Mouse (Mus musculus): ENCODE data around the gene A830018L16Rik. TPM values are rescaled to one million over a fixed set of nuclear protein-coding genes. Genes with fewer than 3 reads are reported as not detected.

Gene A830018L16Rik
- 6.2 and 10.4 TPM in 2 replicates for polyA plus RNA-seq (2015; fragmentation: Nextera tagmentation; extraction: Ambion mirVana)

DNA sequence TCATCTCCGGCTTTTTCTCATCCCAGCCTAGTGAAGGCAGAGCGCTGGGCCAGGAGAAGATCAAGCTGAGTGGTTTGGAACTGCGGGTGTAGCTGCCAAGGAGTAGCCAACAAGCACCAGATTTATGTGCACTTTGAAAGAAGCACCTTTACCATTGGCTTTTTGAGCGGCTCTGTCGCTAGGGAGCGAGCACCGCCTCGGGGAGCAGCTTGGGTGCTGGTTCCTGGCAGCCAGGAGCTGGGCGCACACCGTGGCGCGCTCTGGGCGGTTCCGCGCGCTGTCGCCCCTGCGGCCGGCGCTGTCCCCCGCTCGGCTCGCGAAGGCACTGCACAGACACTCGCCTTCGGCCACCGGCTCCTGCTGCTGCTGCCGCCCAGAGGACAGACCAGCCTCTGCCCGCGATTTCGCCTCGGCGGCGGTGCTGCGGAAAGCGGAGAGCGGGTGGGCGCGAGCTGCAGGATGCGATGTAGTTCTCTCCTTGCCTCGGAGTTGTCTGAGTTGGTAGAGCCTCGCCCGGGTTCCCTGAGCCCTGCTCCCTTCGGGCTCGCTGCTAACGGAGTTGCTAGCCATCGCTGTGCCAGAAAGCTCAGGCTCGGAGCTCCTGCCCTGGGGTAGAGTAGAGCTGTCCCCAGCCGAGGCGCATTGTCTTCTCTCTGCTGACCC, at the start of gene A830018L16Rik:
Gene A830018L16Rik, plus strand, starts transcription at position 212 of the 663 bp plus-strand sequence.
- Histone ChIP-seq H3K36me3 (no peaks in the 10 kb centered on the region), H3K4me3 (peak within 1 kb of the TSS; percentile 50), H3K4me2 (peak within 1 kb of the TSS; percentile 76), H3K4me1 (replicated peaks) (peaks cover 15% of the 10 kb centered on the region), H3K27me3 (peaks cover 14% of the 10 kb centered on the region), H3K9me3 (no peaks in the 10 kb centered on the region), H3K9ac (peak within 1 kb of the TSS; percentile 75), H3K27ac (replicated peaks) (peak within 1 kb of the TSS; percentile 61)
- peak; percentile 99 for ATAC-seq (ENCODE audit: low read depth)
- WGBS, result 1% methylated on average over 50 of the region's 50 CpGs

DNA sequence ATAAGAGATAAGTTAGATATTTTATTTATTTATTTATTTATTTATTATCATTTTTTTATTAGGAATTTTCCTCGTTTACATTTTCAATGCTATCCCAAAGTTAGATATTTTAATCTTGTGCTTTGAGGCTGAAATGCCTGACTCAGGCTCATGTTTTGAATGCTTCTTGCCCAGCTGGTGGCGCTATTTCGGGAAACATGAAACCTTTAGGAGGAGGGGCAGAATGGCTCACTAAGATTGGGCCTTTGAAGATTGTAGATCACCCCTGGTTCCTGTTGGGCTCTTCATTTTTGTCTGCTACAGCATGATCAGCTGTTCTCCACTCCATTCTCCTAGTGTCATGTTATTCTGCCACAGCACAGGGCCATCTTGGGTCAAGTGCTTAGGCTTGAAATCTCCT, 28.1 kb upstream of the A830018L16Rik start:
- no peaks in the 10 kb centered on the region for H3K4me1 ChIP-seq (replicated peaks)
- no peaks in the 10 kb centered on the region for H3K36me3 ChIP-seq
- H3K4me3 ChIP-seq, result no peak overlapping the region
- no peak overlapping the region for H3K4me2 ChIP-seq
- no peaks in the 10 kb centered on the region for H3K9me3 ChIP-seq
- H3K27me3 ChIP-seq, result no peaks in the 10 kb centered on the region
- no peak overlapping the region for H3K9ac ChIP-seq
- no peak overlapping the region for H3K27ac ChIP-seq (replicated peaks)
- 67% methylated on average over 3 of the region's 3 CpGs for WGBS
- ATAC-seq (ENCODE audit: low read depth), result no peak

DNA sequence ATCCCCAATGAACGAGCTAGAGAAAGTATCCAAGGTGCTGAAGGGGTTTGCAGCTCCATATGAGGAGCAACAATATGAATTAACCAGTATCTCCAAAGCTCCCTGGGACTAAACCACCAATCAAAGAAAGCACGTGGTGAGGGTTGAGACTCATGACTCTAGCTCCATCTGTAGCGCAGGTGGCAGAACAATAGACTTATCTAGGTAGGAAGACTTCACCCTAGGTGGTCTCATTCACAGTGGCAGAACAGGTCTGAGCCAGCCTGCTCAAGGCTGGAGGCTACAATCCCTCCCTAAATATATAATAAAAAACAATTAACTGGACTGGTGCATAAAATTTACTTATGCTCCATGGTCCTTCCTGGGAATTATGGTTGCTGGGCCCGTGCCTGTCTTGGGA, 18.5 kb upstream of the A830018L16Rik start:
- 59% methylated on average over 4 of the region's 4 CpGs for WGBS
- ATAC-seq (ENCODE audit: low read depth), result no peak
- no peaks in the 10 kb centered on the region for H3K9me3 ChIP-seq
- H3K27ac ChIP-seq (replicated peaks), result no peak overlapping the region
- no peak overlapping the region for H3K4me3 ChIP-seq
- no peaks in the 10 kb centered on the region for H3K27me3 ChIP-seq
- no peak overlapping the region for H3K9ac ChIP-seq
- H3K36me3 ChIP-seq, result no peaks in the 10 kb centered on the region
- no peaks in the 10 kb centered on the region for H3K4me1 ChIP-seq (replicated peaks)
- H3K4me2 ChIP-seq, result no peak overlapping the region

DNA sequence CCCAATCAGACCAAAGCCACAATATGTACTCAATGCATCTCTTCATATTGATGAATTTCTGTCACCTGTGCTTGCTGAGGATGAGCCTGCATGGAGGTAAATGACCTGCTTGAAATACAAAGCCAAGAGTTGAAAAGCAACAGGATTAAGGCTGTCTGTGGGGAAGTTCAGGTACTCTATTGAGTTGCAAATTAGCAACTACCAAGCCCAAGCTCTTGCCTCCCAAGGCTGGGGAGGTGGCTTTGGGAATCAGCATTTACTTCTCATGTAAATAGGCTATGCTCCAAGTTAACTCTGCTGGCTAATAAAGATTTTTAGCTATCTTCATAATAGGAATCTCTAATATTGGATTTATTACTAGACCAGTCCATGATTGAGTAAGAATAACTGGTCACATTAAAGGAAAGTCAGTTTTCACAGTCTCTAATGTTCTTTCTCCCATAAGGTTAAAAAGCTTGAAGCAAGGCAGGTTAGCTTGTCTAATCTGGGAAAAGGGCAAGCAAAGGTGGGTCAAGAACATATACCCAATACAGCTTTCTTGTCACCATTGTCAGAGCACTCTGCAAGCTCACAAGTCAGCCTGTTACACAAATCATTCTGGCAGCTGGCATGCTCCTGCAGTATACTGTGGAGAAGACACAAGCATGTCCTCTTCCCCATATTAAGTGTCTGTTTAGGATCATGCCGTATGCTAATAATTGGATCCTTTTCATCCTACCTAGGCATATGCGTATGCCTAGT, 17.7 kb upstream of the A830018L16Rik start:
- Histone ChIP-seq H3K9me3 (no peaks in the 10 kb centered on the region), H3K4me3 (no peak overlapping the region), H3K27ac (replicated peaks) (no peak overlapping the region), H3K27me3 (no peaks in the 10 kb centered on the region), H3K4me1 (replicated peaks) (no peaks in the 10 kb centered on the region), H3K4me2 (no peak overlapping the region), H3K9ac (no peak overlapping the region), H3K36me3 (no peaks in the 10 kb centered on the region)
- ATAC-seq (ENCODE audit: low read depth), result no peak
- WGBS, result 93% methylated on average over 2 of the region's 2 CpGs

DNA sequence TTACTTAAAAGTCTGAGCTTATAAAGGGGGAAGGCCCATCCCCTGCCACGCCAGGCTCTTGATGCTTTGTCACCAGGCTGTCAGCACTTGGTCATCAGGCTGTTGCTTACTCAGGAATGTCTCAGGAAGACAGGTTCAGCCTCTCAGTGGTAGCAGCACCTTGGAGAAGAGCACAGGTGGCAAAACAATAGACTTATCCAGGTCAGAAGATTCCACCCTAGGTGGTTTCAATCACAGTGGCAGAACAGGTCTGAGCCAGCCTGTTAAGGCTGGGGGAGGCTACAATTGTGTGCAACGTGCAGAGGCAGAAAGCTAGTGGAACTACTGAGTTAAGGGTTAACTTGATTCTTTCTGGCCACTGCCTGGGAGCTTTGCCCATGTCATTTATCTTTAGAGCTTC, 12.7 kb upstream of the A830018L16Rik start:
- Histone ChIP-seq H3K9me3 (no peaks in the 10 kb centered on the region), H3K27me3 (no peaks in the 10 kb centered on the region), H3K27ac (replicated peaks) (no peak overlapping the region), H3K4me3 (no peak overlapping the region), H3K36me3 (no peaks in the 10 kb centered on the region), H3K4me1 (replicated peaks) (no peaks in the 10 kb centered on the region), H3K4me2 (no peak overlapping the region), H3K9ac (no peak overlapping the region)
- WGBS, result 48% methylated on average over 2 of the region's 2 CpGs
- ATAC-seq (ENCODE audit: low read depth), result no peak

DNA sequence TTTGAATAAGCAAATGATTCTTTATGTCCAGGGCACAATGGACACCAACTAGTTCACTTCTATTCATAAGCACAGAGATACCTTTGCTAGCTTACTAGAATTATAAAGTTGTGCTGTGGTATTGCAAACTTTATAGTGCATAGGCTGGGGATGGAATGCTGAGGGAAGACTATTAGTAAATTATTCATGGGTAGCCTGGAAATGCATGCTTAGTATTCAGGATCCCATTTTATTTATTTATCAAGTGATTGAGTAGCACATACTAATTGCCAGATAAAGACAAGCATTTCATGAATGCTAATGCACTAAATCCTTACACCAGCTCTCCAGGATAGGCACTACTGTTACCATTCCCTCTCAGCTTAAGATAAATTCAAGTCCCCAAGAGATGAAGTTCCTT, 8.4 kb upstream of the A830018L16Rik start:
- H3K4me2 ChIP-seq, result no peak overlapping the region
- no peaks in the 10 kb centered on the region for H3K36me3 ChIP-seq
- no peaks in the 10 kb centered on the region for H3K4me1 ChIP-seq (replicated peaks)
- H3K27me3 ChIP-seq, result no peaks in the 10 kb centered on the region
- ATAC-seq (ENCODE audit: low read depth), result peak; percentile 43; the same call in 1 of the 2 replicates
- no peak overlapping the region for H3K9ac ChIP-seq
- no peak overlapping the region for H3K4me3 ChIP-seq
- no peaks in the 10 kb centered on the region for H3K9me3 ChIP-seq
- H3K27ac ChIP-seq (replicated peaks), result no peak overlapping the region

DNA sequence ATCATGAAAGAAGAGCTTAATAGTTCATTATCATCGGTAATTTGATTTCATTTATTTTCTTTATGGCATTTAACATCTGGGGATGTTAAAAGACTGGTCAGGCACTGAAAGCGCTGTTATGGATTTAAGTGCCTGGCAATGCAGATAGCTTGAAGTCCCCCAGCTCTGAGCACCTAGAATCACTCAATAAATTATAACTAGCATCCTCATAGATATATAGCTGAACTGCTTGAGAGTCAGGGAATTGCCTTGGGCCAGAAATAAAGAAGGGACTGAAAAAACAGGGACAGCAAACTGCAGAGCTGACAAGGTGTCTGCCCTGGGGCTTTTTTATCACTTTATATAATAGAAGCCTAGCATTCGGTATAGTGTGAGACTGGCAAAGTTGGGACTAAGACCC, 7.9 kb upstream of the A830018L16Rik start:
- Histone ChIP-seq H3K36me3 (no peaks in the 10 kb centered on the region), H3K27ac (replicated peaks) (no peak overlapping the region), H3K4me1 (replicated peaks) (no peaks in the 10 kb centered on the region), H3K4me3 (no peak overlapping the region), H3K4me2 (no peak overlapping the region), H3K9ac (no peak overlapping the region), H3K9me3 (no peaks in the 10 kb centered on the region), H3K27me3 (no peaks in the 10 kb centered on the region)
- WGBS, result 75% methylated on average over 3 of the region's 3 CpGs
- ATAC-seq (ENCODE audit: low read depth), result no peak; the same call in 1 of the 2 replicates

DNA sequence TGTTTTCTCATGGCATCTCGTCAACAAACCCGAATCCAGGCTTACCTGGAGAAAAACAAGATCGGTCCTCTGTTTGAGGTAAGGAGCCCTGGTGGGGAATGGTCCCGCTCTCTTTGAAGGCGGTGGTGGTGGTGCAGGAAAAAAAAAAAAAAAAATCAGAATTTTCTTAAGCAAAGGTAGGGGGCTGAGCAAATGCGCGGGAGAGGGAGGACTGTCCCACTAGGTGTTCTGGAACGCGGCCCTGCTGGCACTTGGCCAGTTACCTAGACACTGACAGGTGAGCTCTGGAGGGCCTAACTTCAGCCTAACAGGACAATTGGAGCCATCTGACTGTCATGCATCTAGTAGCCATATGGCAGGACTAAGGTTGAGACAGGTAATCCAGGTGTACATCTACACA, 655 bp downstream of the A830018L16Rik start:
- no peaks in the 10 kb centered on the region for H3K9me3 ChIP-seq
- peak overlapping the region; percentile 75 for H3K9ac ChIP-seq
- H3K36me3 ChIP-seq, result no peaks in the 10 kb centered on the region
- peaks cover 14% of the 10 kb centered on the region for H3K27me3 ChIP-seq
- H3K4me3 ChIP-seq, result peak overlapping the region; percentile 50
- ATAC-seq (ENCODE audit: low read depth), result no peak; the same call in 1 of the 2 replicates
- peaks cover 15% of the 10 kb centered on the region for H3K4me1 ChIP-seq (replicated peaks)
- peak overlapping the region; percentile 76 for H3K4me2 ChIP-seq
- peak overlapping the region; percentile 61 for H3K27ac ChIP-seq (replicated peaks)
- WGBS, result 2% methylated on average over 9 of the region's 9 CpGs

DNA sequence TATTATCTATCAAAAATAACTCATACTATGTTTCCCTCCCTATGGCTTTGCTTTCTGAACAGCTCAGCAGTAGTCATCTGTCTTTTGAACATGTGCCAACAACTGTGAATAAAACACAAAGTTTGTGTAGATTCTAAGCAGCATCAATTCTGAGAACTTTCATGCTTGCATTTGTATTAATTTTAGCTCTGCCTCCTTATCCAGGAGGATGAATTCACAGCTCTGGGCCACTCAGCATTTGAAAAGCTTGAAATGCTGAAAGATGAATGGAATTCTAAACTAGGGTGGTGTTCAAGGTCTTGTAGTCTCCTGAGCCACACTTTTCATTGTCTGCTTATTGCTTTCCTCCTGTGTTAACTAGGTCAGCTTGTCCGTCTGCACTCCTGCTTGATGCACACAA, 13.4 kb downstream of the A830018L16Rik start:
- no peaks in the 10 kb centered on the region for H3K36me3 ChIP-seq
- H3K9me3 ChIP-seq, result no peaks in the 10 kb centered on the region
- ATAC-seq (ENCODE audit: low read depth), result no peak
- WGBS, result 88% methylated on average over 1 of the region's 1 CpGs
- H3K9ac ChIP-seq, result no peak overlapping the region
- H3K27ac ChIP-seq (replicated peaks), result no peak overlapping the region
- H3K4me1 ChIP-seq (replicated peaks), result no peaks in the 10 kb centered on the region
- no peak overlapping the region for H3K4me2 ChIP-seq
- H3K27me3 ChIP-seq, result no peaks in the 10 kb centered on the region
- H3K4me3 ChIP-seq, result no peak overlapping the region

DNA sequence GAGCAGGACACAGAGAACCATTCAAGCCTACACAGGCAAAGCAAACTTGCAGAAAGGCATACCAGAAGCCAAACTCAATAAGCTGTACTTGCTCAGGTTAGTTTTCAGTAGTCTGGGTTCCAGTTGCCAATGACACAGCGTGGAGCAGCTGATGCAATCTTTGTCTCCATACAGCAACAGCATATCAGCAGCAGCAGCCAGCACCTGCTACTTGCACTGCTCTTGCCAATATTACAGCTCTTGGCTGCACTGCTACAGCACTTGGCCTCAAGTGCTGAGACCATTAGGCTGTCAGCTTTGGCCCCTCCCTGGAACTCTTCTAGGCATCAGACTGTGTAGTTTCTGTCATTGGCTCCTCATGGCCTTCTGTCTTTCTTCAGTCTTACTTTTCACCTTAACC, 44.4 kb downstream of the A830018L16Rik start:
- WGBS, result 88% methylated on average over 1 of the region's 1 CpGs
- H3K4me2 ChIP-seq, result no peak overlapping the region
- no peak overlapping the region for H3K4me3 ChIP-seq
- H3K27ac ChIP-seq (replicated peaks), result no peak overlapping the region
- H3K4me1 ChIP-seq (replicated peaks), result no peaks in the 10 kb centered on the region
- no peak overlapping the region for H3K9ac ChIP-seq
- no peak for ATAC-seq (ENCODE audit: low read depth)
- H3K36me3 ChIP-seq, result no peaks in the 10 kb centered on the region
- no peaks in the 10 kb centered on the region for H3K27me3 ChIP-seq
- H3K9me3 ChIP-seq, result no peaks in the 10 kb centered on the region

DNA sequence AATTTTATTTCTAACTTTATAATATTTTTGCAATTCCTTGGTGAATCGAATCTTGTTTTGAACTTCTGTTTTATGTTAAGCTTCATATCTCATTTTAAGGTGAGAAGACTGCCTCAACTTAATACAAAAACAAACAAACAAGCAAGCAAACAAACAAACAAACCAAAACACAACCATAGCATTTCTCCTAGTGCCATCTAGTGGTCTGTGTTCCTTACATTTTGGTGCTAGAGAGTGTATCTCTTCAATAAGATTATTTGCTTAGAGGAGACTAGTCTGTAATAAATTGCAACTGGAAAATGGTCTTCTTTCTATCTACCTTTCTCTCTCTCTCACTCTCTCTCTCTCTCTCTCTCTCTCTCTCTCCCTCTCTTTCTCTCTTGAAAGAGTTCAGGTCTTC, 52.4 kb downstream of the A830018L16Rik start:
- no peak overlapping the region for H3K4me2 ChIP-seq
- H3K27me3 ChIP-seq, result no peaks in the 10 kb centered on the region
- H3K9ac ChIP-seq, result no peak overlapping the region
- no peak overlapping the region for H3K4me3 ChIP-seq
- WGBS, result 63% methylated on average over 1 of the region's 1 CpGs
- H3K9me3 ChIP-seq, result no peaks in the 10 kb centered on the region
- ATAC-seq (ENCODE audit: low read depth), result no peak
- no peaks in the 10 kb centered on the region for H3K4me1 ChIP-seq (replicated peaks)
- H3K27ac ChIP-seq (replicated peaks), result no peak overlapping the region
- H3K36me3 ChIP-seq, result no peaks in the 10 kb centered on the region

DNA sequence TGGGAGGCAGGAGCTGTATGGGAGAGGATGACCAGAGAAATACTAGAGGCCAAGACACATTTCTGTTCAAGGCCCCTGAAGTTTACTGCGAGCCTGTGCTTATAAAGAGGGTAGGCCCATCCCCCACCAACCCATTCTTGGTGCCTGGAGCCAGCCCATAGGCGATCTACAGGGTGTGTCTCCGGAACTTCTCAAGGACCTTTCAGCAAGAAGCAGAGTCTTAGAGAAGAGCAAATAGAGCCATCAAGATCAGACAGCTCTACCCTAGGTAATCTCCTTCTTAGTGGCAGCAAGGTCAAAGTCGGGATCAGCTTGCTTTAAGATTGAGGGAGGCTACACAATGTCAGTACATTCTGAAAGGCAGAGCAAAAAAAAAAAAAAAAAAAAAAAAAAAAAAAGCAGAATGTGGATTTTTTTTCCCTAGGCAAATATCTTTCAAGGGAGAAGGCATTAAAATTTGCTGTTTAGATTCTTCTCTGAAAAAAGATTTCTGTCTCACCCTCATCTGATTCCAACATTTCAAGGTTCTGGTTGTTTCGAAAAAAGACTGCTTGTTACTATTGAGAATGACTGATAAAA, 53.2 kb downstream of the A830018L16Rik start:
- Histone ChIP-seq H3K27ac (replicated peaks) (no peak overlapping the region), H3K36me3 (no peaks in the 10 kb centered on the region), H3K9me3 (no peaks in the 10 kb centered on the region), H3K27me3 (no peaks in the 10 kb centered on the region), H3K4me1 (replicated peaks) (no peaks in the 10 kb centered on the region), H3K4me2 (no peak overlapping the region), H3K4me3 (no peak overlapping the region), H3K9ac (no peak overlapping the region)
- no peak for ATAC-seq (ENCODE audit: low read depth)
- WGBS, result 59% methylated on average over 5 of the region's 5 CpGs
